Mouse (Mus musculus) bone marrow macrophage, adult 2 months (primary cell): ENCODE data around the gene Bcam.

Experiments
- CTCF ChIP-seq: IDR thresholded peaks from 2 replicates; pipeline ENCODE4 v1.5.1; 2012; ENCODE audit warnings: low read depth, mild to moderate bottlenecking, low read length, moderate library complexity
- POLR2A ChIP-seq: IDR thresholded peaks from 2 replicates; pipeline ENCODE4 v1.6.1; 2012; ENCODE audit warnings: mild to moderate bottlenecking, low read depth, low read length, borderline replicate concordance

- TF ChIP-seq POLR2A = no peak
- no peak for TF ChIP-seq CTCF
Measured at GRCm38 (mm10) chr7:19718297-19718952, 52.4 kb downstream of the Bcam start.
